Mouse (Mus musculus) erythroblast, embryonic 14.5 days (primary cell): ENCODE results near the gene G430095P16Rik. TPM values are rescaled to one million over a fixed set of nuclear protein-coding genes. Genes with fewer than 3 reads are reported as not detected.
A peak's percentile ranks its signal among the peaks of the same experiment; 100 is the strongest.

Source experiments
- H3K27me3 ChIP-seq: 2 replicates; pipeline ENCODE4 v1.6.1; 2012; ENCODE audit warnings: inconsistent platforms; ENCODE audit not compliant: control insufficient read depth
- H3K36me3 ChIP-seq: 2 replicates; pipeline ENCODE4 v1.6.1; 2012; ENCODE audit warnings: mild to moderate bottlenecking, inconsistent platforms; ENCODE audit not compliant: control insufficient read depth
- H3K4me1 ChIP-seq: 2 replicates; pipeline ENCODE4 v1.6.1; 2012; ENCODE audit warnings: inconsistent platforms; ENCODE audit not compliant: control insufficient read depth
- H3K4me3 ChIP-seq: replicated peaks from 2 replicates; pipeline ENCODE3; 2012; ENCODE audit warnings: moderate library complexity, mild to moderate bottlenecking, inconsistent platforms
- H3K9me3 ChIP-seq: 2 replicates; pipeline ENCODE4 v1.6.1; 2012; ENCODE audit warnings: low read length, inconsistent platforms, mixed read lengths; ENCODE audit not compliant: control insufficient read depth
- GATA1 ChIP-seq: IDR thresholded peaks from 2 replicates; pipeline ENCODE4 v1.6.1; 2012; ENCODE audit warnings: low read length, inconsistent platforms, mixed read lengths
- TAL1 ChIP-seq: IDR thresholded peaks from 3 replicates; pipeline ENCODE4 v1.6.1; 2012; ENCODE audit warnings: low read length, inconsistent platforms, mixed read lengths
- polyA plus RNA-seq: library from polyadenylated mRNA; stranded (reverse); fragments of >175 nt; gene quantifications from 2 replicates; pipeline ENCODE4 v1.2.3, GENCODE M21; 2012

Gene G430095P16Rik
- polyA plus RNA-seq, 1 experiment: 11.9 TPM

DNA sequence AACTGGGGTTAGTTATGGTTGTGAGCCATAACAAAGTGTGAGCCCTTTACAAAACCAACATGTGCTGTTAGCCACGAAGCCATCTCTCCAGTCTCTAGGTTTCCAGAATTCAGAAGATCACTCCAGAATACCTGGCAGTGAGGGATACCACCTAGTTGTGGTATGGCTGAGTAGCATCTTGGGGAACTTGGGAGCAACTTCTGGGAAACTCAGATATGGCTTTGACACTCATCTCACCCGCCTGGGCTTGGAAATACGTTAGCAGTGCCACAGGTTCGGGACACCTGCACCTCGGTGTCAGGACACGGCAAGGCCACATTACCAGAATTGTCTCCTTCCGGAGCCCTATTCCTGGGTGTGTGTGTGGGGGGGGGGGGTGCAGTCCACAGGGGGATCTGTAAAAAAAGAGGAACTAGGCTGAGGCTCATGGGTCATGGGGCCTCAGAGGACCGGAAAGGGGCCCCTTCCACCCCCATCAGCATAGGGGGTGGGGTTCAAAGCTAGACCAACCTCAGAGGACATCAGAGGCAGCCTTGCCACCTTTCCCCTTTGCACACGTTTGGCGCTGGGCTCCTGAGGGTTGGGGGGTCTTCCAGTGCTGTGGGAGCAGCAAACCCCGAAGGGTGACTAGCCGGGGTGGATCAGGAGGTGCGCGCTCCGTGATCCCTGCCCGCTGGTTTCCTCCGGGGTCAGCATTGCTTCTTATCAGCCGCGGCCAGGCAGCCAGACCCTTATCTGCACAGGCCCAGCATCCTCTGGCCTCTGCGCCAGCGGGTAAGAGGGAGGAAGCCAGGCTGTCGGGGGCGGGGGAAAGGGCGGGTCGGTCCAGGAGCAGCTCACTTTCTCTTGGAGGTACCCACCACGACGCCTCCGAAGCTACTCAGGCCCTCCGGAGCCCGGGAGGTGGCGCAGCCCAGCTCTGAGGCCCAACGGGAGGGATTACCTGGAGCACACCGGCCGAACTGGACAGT lies 21.6 kb upstream of the G430095P16Rik start, which contains the start of gene Lyl1:
Lyl1 (plus strand) TSS at position 517 of the 971 bp plus-strand sequence.
- H3K36me3 ChIP-seq: peaks cover 74% of the 10 kb centered on the region
- TF ChIP-seq GATA1: peak; percentile 99
- TF ChIP-seq TAL1: peak; percentile 100
- no peaks in the 10 kb centered on the region for H3K9me3 ChIP-seq
- H3K27me3 ChIP-seq: peaks cover 18% of the 10 kb centered on the region
- peak within 1 kb of the TSS; percentile 90 for H3K4me3 ChIP-seq
- peaks cover 73% of the 10 kb centered on the region for H3K4me1 ChIP-seq

DNA sequence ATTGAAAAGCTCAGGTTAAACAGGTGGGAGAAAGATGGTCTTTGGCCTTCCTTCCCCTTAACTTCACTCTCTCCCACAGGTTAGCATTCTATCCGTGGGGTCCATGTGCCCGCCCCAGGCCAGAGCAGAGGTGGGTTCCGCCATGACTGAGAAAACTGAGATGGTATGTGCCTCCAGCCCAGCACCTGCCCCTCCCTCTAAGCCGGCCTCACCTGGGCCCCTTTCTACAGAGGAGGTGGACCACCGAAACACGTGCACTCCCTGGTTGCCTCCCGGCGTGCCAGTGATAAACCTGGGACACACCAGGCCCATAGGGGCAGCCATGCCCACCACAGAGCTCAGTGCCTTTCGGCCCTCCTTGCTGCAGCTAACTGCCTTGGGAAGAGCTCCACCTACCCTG lies 20.2 kb upstream of the G430095P16Rik start:
- Histone ChIP-seq H3K27me3 (peaks cover 31% of the 10 kb centered on the region), H3K4me1 (peaks cover 83% of the 10 kb centered on the region), H3K4me3 (peak overlapping the region; percentile 90), H3K36me3 (peaks cover 61% of the 10 kb centered on the region), H3K9me3 (no peaks in the 10 kb centered on the region; the same call in 1 of the 2 replicates)
- TF ChIP-seq GATA1 (no peak), TAL1 (no peak)

DNA sequence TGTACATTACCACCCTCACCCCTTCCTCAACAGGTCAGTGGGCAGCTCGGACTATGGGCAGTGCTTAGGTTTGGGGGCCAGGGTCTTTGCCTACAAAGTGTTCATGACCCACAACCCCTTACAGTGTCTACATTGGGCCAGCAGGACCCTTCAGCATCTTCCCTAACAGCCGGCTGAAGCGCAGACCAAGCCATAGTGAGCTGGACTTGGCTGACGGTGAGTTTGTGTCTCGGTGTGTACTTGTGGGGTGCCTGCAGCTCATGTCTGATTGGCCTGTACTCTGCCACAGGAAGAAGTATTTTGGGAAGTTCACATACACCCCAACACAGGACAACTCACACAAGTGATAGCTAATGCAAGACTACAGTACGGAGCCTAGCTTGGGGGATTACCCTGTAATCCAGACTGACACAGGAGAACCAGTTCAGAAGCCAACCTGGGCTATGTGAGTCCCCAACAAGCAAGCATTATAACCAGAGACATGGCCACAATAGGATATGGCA lies 19.8 kb upstream of the G430095P16Rik start:
- Histone ChIP-seq H3K36me3 (peaks cover 56% of the 10 kb centered on the region), H3K4me1 (peaks cover 84% of the 10 kb centered on the region), H3K4me3 (peak overlapping the region; percentile 90), H3K27me3 (peaks cover 36% of the 10 kb centered on the region), H3K9me3 (no peaks in the 10 kb centered on the region; the same call in 1 of the 2 replicates)
- no peak for TF ChIP-seq TAL1

DNA sequence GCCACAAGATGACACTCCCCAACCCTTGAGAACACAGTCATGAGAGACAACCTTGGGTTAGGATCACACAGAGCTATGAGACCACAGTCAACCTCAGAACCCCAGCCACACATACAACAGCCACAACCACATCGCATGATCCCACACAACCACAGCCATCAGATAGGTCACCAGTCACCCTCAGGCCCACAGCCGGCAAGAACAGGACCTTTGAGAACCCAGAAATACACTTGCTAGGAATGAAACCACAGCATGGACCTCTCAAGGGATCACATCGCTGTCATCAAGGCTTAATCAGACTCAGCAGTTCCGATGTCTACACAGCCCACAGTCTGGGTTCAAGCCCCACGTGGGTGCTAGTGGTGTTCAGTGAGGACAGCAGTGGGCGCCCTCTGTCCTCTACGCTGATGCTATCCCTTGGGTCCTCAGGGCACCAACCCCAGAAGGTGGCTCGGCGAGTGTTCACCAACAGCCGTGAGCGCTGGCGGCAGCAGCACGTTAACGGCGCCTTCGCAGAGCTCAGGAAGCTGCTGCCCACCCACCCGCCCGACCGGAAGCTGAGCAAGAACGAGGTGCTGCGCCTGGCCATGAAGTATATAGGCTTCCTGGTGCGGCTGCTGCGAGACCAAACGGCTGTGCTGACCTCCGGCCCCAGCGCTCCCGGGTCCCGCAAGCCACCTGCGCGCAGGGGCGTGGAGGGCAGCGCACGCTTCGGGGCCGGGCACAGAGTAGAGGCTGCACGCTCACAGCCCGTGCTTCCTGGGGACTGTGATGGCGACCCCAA lies 19.1 kb upstream of the G430095P16Rik start:
- peaks cover 50% of the 10 kb centered on the region for H3K36me3 ChIP-seq
- H3K27me3 ChIP-seq: peaks cover 40% of the 10 kb centered on the region
- peak overlapping the region; percentile 90 for H3K4me3 ChIP-seq
- TF ChIP-seq TAL1: no peak
- TF ChIP-seq GATA1: 0 out of 2 replicates have a peak, but pooled peaks have one; percentile 37
- H3K4me1 ChIP-seq: peaks cover 84% of the 10 kb centered on the region
- H3K9me3 ChIP-seq: no peaks in the 10 kb centered on the region; the same call in 1 of the 2 replicates

DNA sequence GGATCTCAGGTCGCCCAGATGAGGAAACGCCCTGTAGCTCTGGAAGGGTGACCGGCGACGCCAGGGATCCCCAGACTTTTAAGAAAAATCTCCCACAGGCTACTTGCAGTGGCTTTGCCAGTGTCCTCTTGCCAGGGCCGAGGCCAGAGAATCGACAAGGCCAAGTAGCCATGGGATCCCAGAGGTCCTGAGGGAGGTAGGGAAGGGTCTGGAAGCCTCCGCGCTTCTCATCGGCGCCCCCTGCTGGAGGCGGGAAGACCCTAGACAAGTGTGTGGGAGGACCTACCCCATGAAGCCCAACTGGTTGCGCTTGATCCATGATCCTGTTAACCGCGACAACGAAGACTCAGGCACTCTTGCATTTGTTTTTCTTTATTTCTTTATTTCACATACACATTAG lies 18.5 kb upstream of the G430095P16Rik start:
- Histone ChIP-seq H3K9me3 (no peaks in the 10 kb centered on the region; the same call in 1 of the 2 replicates), H3K4me3 (peak overlapping the region; percentile 90), H3K36me3 (peaks cover 43% of the 10 kb centered on the region), H3K27me3 (peaks cover 40% of the 10 kb centered on the region), H3K4me1 (peaks cover 85% of the 10 kb centered on the region)
- no peak for TF ChIP-seq TAL1
- no peak for TF ChIP-seq GATA1

DNA sequence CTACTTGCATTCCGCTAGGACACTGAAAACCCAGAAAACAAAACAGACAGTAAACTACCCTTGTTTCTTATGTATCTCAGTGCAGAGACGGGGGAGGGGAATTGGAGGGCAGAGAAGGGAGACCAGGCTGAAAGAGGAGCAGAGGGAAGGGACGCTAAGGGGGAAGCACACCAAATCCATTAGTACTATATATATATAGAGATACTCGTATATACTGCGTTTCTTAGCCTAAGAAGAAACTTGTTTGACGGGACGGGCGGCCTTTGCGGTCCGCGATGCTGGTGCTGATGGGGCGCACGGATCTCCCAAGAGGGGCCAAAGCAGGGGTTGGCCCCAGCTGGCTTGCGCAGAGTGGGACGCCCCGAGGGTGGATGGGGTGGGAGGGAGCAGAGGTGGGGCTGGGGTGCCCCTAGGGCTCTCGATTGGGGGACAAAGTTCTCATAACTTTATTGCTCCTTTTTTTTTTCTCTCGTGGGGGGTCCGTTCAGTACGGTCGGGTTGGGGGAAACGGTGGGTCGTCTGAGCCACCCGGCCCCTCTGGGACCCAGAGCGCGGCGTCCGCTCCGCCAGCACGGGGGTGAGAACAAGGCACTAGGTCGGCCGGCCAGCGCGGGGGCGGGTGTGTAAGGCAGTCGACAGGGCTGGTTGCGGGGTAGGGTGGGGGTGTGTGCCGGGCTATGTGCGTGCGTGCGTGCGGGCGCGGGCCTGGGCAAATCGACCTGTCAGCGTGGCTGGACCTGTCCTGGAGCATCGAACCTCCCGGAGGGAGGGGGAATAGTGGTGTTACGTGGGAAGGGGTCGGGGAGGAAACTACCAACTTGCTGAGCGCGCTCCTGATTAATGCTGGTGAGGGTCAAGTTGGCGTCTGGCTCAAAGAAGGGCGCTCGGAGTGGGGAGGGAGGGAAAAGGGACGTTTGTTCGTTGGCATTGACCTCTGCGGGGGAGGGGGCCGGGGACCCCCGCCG lies 17.7 kb upstream of the G430095P16Rik start:
- Histone ChIP-seq H3K4me1 (peaks cover 85% of the 10 kb centered on the region), H3K36me3 (peaks cover 35% of the 10 kb centered on the region), H3K4me3 (peak overlapping the region; percentile 90), H3K9me3 (no peaks in the 10 kb centered on the region; the same call in 1 of the 2 replicates), H3K27me3 (peaks cover 40% of the 10 kb centered on the region)
- TF ChIP-seq GATA1 (no peak), TAL1 (no peak)

DNA sequence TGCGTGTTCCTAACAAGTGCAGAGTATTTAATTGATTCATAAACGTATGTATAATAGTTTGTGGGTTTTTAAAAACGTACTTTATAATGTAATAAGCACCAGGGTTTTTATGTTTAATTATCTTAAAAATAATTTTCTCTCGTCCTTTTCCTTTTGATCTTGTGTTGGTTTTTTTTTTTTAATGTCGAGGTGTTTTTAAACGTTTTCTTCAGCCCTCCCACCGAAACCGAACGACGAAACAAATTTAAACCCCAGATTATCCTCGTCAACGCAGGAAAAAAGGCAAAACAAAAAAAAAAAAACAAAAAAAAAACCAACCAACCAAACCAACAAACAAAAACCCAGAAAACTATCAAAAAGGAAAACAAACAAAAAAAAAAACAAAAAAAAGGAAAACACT lies 16.8 kb upstream of the G430095P16Rik start:
- no peak for TF ChIP-seq GATA1
- TF ChIP-seq TAL1: no peak
- H3K27me3 ChIP-seq: peaks cover 40% of the 10 kb centered on the region
- peaks cover 33% of the 10 kb centered on the region for H3K36me3 ChIP-seq
- H3K4me3 ChIP-seq: peak overlapping the region; percentile 90
- H3K9me3 ChIP-seq: no peaks in the 10 kb centered on the region; the same call in 1 of the 2 replicates
- H3K4me1 ChIP-seq: peaks cover 80% of the 10 kb centered on the region

DNA sequence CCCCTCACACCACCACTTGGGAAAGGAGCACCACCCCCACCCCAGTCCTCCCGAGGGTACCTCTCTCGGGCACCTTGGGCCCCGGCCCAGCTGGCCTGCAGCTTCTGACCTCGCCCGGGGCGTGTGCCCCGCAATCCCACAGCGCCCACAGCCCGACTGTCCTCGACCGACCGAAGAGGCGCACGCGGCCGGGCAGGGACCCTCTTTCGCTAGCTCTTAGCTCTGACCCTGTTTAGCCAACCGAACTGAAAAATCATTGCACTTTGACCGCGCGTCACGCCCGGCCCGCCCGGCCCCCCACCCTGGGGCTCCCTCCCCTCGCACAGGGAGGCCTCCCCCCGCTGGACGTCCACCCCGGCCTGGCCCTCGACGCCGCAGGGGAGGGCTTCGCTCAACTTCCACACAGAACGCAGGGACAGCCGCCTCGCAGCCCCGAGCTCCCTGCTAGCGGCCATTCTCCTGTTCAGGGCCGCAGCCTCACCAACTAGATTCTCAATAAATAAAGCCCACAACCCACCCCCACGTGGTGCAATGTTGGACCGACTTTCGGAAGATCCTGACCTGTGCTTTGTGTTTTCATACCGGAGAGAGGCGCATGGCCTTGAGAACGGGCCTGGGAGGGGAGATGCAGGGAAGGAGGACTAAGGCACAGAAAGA lies 16.1 kb upstream of the G430095P16Rik start:
- no peak for TF ChIP-seq TAL1
- TF ChIP-seq GATA1: no peak
- Histone ChIP-seq H3K27me3 (peaks cover 40% of the 10 kb centered on the region), H3K36me3 (peaks cover 32% of the 10 kb centered on the region), H3K9me3 (no peaks in the 10 kb centered on the region; the same call in 1 of the 2 replicates), H3K4me1 (peaks cover 83% of the 10 kb centered on the region), H3K4me3 (peak overlapping the region; percentile 90)
